8 mouse cellular contexts compared by ENCODE assay signal in genomic region chr9:56506931-56507681, GRCm38 (mm10).
DNase-seq lines count a peak whose midpoint lies in the region; ATAC-seq and TF ChIP-seq lines count a peak whose summit lies in the region.

No protein-coding gene starts in this region.

- DNase-seq in CD4-positive helper T cell, adult 2 months (ENCODE audit: low read depth, low spot score): peak; percentile 66
- DNase-seq in ES-E14 (ENCODE audit: low read depth, low spot score): no peak
- DNase-seq in embryo, embryonic 10 days (ENCODE audit: low spot score): peak; percentile 44
- peak; percentile 42 for DNase-seq in lung, postnatal 14 days
- DNase-seq in skeletal muscle tissue, adult 2 months (ENCODE audit: low read depth, low spot score): peak; percentile 56
- DNase-seq in urinary bladder, postnatal 10 days (ENCODE audit: low spot score): no peak

- no peaks in the 10 kb centered on the region for H3K9me3 ChIP-seq in ES-E14 (ENCODE audit: control insufficient read depth, insufficient read depth, low read depth, low read length)
- H3K9me3 ChIP-seq in heart, embryonic 11.5 days (replicated peaks; ENCODE audit: control insufficient read depth, low read length): no peaks in the 10 kb centered on the region
- no peaks in the 10 kb centered on the region for H3K9me3 ChIP-seq in kidney, embryonic 15.5 days (replicated peaks)

- H3K9ac ChIP-seq in ES-E14 (ENCODE audit: insufficient read depth, low read depth, low read length, poor library complexity, severe bottlenecking): no peak overlapping the region
- peak overlapping the region; percentile 66 for H3K9ac ChIP-seq in heart, embryonic 11.5 days (ENCODE audit: low read depth, low read length)
- peak overlapping the region; percentile 53 for H3K9ac ChIP-seq in kidney, embryonic 15.5 days

- H3K4me3 ChIP-seq in ES-E14 (ENCODE audit: insufficient read depth in 1 of 2, low read depth in 1 of 2, low read length in 2 of 2, poor library complexity in 1 of 2, severe bottlenecking in 1 of 2): peak overlapping the region; percentile 28 to 43; a peak in 3 of 4 replicates
- H3K4me3 ChIP-seq in heart, embryonic 11.5 days (ENCODE audit: low read depth, low read length): peak overlapping the region; percentile 34
- H3K4me3 ChIP-seq in kidney, embryonic 15.5 days (replicated peaks): peak overlapping the region; percentile 45

- no peaks in the 10 kb centered on the region for H3K36me3 ChIP-seq in ES-E14 (ENCODE audit: control insufficient read depth, insufficient read depth, low read length, poor library complexity, severe bottlenecking)
- H3K36me3 ChIP-seq in heart, embryonic 11.5 days (ENCODE audit: control insufficient read depth, insufficient read depth, low read length): no peaks in the 10 kb centered on the region
- H3K36me3 ChIP-seq in kidney, embryonic 15.5 days: no peaks in the 10 kb centered on the region

- in situ Hi-C loops in ES-E14 (cut with MboI; ENCODE audit: low sequenced_read_pairs in 2 of 2, unreplicated experiment in 2 of 2): no loop called here

- 7% methylated on average over 25 of the region's 25 CpGs for WGBS in heart, embryonic 11.5 days (ENCODE audit: insufficient replicate concordance)
- WGBS in kidney, embryonic 15.5 days: 1% methylated on average over 25 of the region's 25 CpGs

- H3K27ac ChIP-seq in ES-E14 (ENCODE audit: insufficient read depth, low read depth, low read length, poor library complexity, severe bottlenecking): no peak overlapping the region
- H3K27ac ChIP-seq in heart, embryonic 11.5 days (ENCODE audit: low read depth, low read length): peak overlapping the region; percentile 95
- peak overlapping the region; percentile 98 for H3K27ac ChIP-seq in kidney, embryonic 15.5 days

- H3K27me3 ChIP-seq in heart, embryonic 11.5 days (ENCODE audit: control insufficient read depth, insufficient read depth, low read length): no peaks in the 10 kb centered on the region
- H3K27me3 ChIP-seq in kidney, embryonic 15.5 days: no peaks in the 10 kb centered on the region

- H3K4me1 ChIP-seq in ES-E14 (ENCODE audit: control insufficient read depth in 2 of 2, insufficient read depth in 2 of 2, low read length in 2 of 2, poor library complexity in 1 of 2): peaks cover 3 to 9% of the 10 kb centered on the region in 2 experiments; a peak in 3 of 4 replicates
- H3K4me1 ChIP-seq in heart, embryonic 11.5 days (ENCODE audit: control insufficient read depth, insufficient read depth, low read length): peaks cover 45% of the 10 kb centered on the region
- H3K4me1 ChIP-seq in kidney, embryonic 15.5 days: peaks cover 68% of the 10 kb centered on the region

- no peak for ATAC-seq in heart, embryonic 11.5 days (replicated peaks; ENCODE audit: insufficient number of reproducible peaks, low FRiP score, low TSS enrichment)
- no peak for ATAC-seq in kidney, embryonic 15.5 days (replicated peaks; ENCODE audit: low FRiP score)

- peak overlapping the region; percentile 66 for H3K4me2 ChIP-seq in heart, embryonic 11.5 days
- H3K4me2 ChIP-seq in kidney, embryonic 15.5 days: peak overlapping the region; percentile 83

TF ChIP-seq in ES-E14, 5 proteins besides CTCF, POLR2A, EP300 and RAD21:
- TF ChIP-seq MAFK (IDR thresholded peaks at IDR 0.05; ENCODE audit: insufficient read depth, low read depth, low read length) (no peak), ZC3H11A (IDR thresholded peaks at IDR 0.05; ENCODE audit: borderline replicate concordance, low read depth, low read length) (no peak), HCFC1 (IDR thresholded peaks at IDR 0.05; ENCODE audit: borderline replicate concordance, insufficient read depth, low read length) (no peak), ZNF384 (IDR thresholded peaks at IDR 0.05; ENCODE audit: low read depth, low read length) (no peak), CHD2 (IDR thresholded peaks at IDR 0.05; ENCODE audit: low read depth, low read length) (no peak)

Comparison
In these comparisons a context has a peak if more than half of its experiments do, and no peak if none do; other contexts are left out.
1. DNase-seq: peak in CD4-positive helper T cell, adult 2 months (single experiment), embryo, embryonic 10 days (single experiment), lung, postnatal 14 days (single experiment) and skeletal muscle tissue, adult 2 months (single experiment); none in ES-E14 (single experiment) and urinary bladder, postnatal 10 days (single experiment).
2. Peak in every context shown above with its lines, with median percentiles within 50 percentile points of each other: H3K4me3 ChIP-seq.